In genomic region chr17:34931061-34931734, GRCm38 (mm10) we compare ENCODE assay signal across 8 mouse cellular contexts. TPM values are rescaled to one million over a fixed set of nuclear protein-coding genes. Genes with fewer than 3 reads are reported as not detected.
A peak's percentile ranks its signal among the peaks of the same experiment; 100 is the strongest.
DNase-seq lines count a peak whose midpoint lies in the region; ATAC-seq lines count a peak whose summit lies in the region.

Neu1 (plus strand) TSS chr17:34931253.

- peaks cover 8 to 10% of the 10 kb centered on the region in 2 experiments; a peak in 3 of 4 replicates for H3K4me1 ChIP-seq in heart, embryonic 14.5 days (ENCODE audit: control insufficient read depth in 2 of 2, insufficient read depth in 2 of 2, low read length in 2 of 2)
- H3K4me1 ChIP-seq in liver, embryonic 13.5 days (replicated peaks) = peaks cover 53% of the 10 kb centered on the region
- peaks cover 7% of the 10 kb centered on the region for H3K4me1 ChIP-seq in stomach, embryonic 16.5 days (ENCODE audit: control insufficient read depth, insufficient read depth, low read length)

- peak within 1 kb of the TSS; percentile 99 for H3K4me2 ChIP-seq in heart, embryonic 14.5 days (ENCODE audit: low read length)
- peak within 1 kb of the TSS; percentile 97 for H3K4me2 ChIP-seq in liver, embryonic 13.5 days
- peak within 1 kb of the TSS; percentile 99 for H3K4me2 ChIP-seq in stomach, embryonic 16.5 days (ENCODE audit: low read depth, low read length)

- peak within 1 kb of the TSS; percentile 40 to 53; a peak in 3 of 4 replicates for H3K27ac ChIP-seq in heart, embryonic 14.5 days (replicated peaks in 1 of 2; ENCODE audit: control insufficient read depth in 1 of 2, insufficient read depth in 1 of 2, low read depth in 2 of 2, low read length in 2 of 2)
- H3K27ac ChIP-seq in liver, embryonic 13.5 days = peak within 1 kb of the TSS; percentile 65
- peak within 1 kb of the TSS; percentile 49 for H3K27ac ChIP-seq in stomach, embryonic 16.5 days (ENCODE audit: low read length)

- peak; percentile 98 for ATAC-seq in CD4-positive, CD25-positive, alpha-beta regulatory T cell, adult 4 months
- peak; percentile 97 for ATAC-seq in heart, embryonic 14.5 days (ENCODE audit: insufficient number of reproducible peaks, insufficient read depth, low FRiP score, low read depth)
- ATAC-seq in liver, embryonic 13.5 days (ENCODE audit: low read depth) = peak; percentile 93
- peak; percentile 97 for ATAC-seq in stomach, embryonic 16.5 days (ENCODE audit: insufficient read depth, low FRiP score)

- peaks cover 21% of the 10 kb centered on the region for H3K36me3 ChIP-seq in heart, embryonic 14.5 days (ENCODE audit: control insufficient read depth, insufficient read depth, low read length)
- peaks cover 6% of the 10 kb centered on the region; the same call in 1 of the 2 replicates for H3K36me3 ChIP-seq in liver, embryonic 13.5 days
- H3K36me3 ChIP-seq in stomach, embryonic 16.5 days (ENCODE audit: control insufficient read depth, insufficient read depth, low read length) = no peaks in the 10 kb centered on the region

- H3K9me3 ChIP-seq in heart, embryonic 14.5 days (ENCODE audit: control insufficient read depth, low read length) = no peaks in the 10 kb centered on the region
- H3K9me3 ChIP-seq in liver, embryonic 13.5 days (replicated peaks) = no peaks in the 10 kb centered on the region
- no peaks in the 10 kb centered on the region for H3K9me3 ChIP-seq in stomach, embryonic 16.5 days (replicated peaks; ENCODE audit: control insufficient read depth, low read length)

- peak within 1 kb of the TSS; percentile 89 for H3K9ac ChIP-seq in heart, embryonic 14.5 days (ENCODE audit: low read length)
- H3K9ac ChIP-seq in liver, embryonic 13.5 days = peak within 1 kb of the TSS; percentile 82
- H3K9ac ChIP-seq in stomach, embryonic 16.5 days (ENCODE audit: low read length) = peak within 1 kb of the TSS; percentile 85

- no peaks in the 10 kb centered on the region for H3K27me3 ChIP-seq in heart, embryonic 14.5 days (ENCODE audit: control insufficient read depth, insufficient read depth, low read length)
- H3K27me3 ChIP-seq in liver, embryonic 13.5 days = no peaks in the 10 kb centered on the region
- no peaks in the 10 kb centered on the region for H3K27me3 ChIP-seq in stomach, embryonic 16.5 days (ENCODE audit: control insufficient read depth, insufficient read depth, low read length)

- WGBS in heart, embryonic 14.5 days = under 1% methylated on average over 38 of the region's 38 CpGs
- WGBS in liver, embryonic 13.5 days (ENCODE audit: insufficient replicate concordance) = under 1% methylated on average over 37 of the region's 38 CpGs
- under 1% methylated on average over 38 of the region's 38 CpGs for WGBS in stomach, embryonic 16.5 days

- H3K4me3 ChIP-seq in heart, embryonic 14.5 days (ENCODE audit: control insufficient read depth in 1 of 2, insufficient read depth in 1 of 2, low read depth in 1 of 2, low read length in 2 of 2) = peak within 1 kb of the TSS; percentile 77 to 84
- peak within 1 kb of the TSS; percentile 76 for H3K4me3 ChIP-seq in liver, embryonic 13.5 days (replicated peaks)
- peak within 1 kb of the TSS; percentile 83 for H3K4me3 ChIP-seq in stomach, embryonic 16.5 days (replicated peaks; ENCODE audit: low read length)

- DNase-seq in c-Kit-negative CD71-positive TER-119-positive erythroid progenitor cells, embryonic 14.5 days (ENCODE audit: low read depth, low spot score) = peak; percentile 75
- DNase-seq in fibroblast of lung, adult 2 months (ENCODE audit: low read depth) = peak; percentile 97
- peak; percentile 99 for DNase-seq in kidney, postnatal 14 days
- peak; percentile 95 for DNase-seq in liver, embryonic 13.5 days
- peak; percentile 94 for DNase-seq in neural tube, embryonic 10.5 days (ENCODE audit: extremely low spot score, low spot score)

RNA-seq across cellular contexts. Expression of gene Neu1, which starts in this region (rescaled TPM):
- polyA plus RNA-seq in CD4-positive, CD25-positive, alpha-beta regulatory T cell, adult 4 months (2017; shearing (Covaris generic)) = 10 to 100 TPM; 32.5 to 40.6 TPM
- polyA plus RNA-seq in heart, embryonic 14.5 days (2014; fragmentation: Nextera tagmentation; extraction: Ambion mirVana) = 13.7 and 14.6 TPM in 2 replicates
- polyA plus RNA-seq in liver, embryonic 13.5 days (2015; fragmentation: Nextera tagmentation; extraction: Ambion mirVana) = 14.2 and 15.2 TPM in 2 replicates
- 36.7 and 40.6 TPM in 2 replicates for polyA plus RNA-seq in stomach, embryonic 16.5 days (2015; fragmentation: Nextera tagmentation; extraction: Ambion mirVana)

Comparison
In these comparisons a context has a peak if more than half of its experiments do, and no peak if none do; other contexts are left out.
1. Peak in every context shown above with its lines: DNase-seq, ATAC-seq, H3K4me3 ChIP-seq and H3K27ac ChIP-seq.